Mouse (Mus musculus): ENCODE measurements at regions not wholly inside any gene's neighbourhood (a gene's known extent, or its start where the extent isn't known, plus 50 kb on each side); places are given as distances from the start of the nearest gene placed in this dataset.
A peak's percentile ranks its signal among the peaks of the same experiment; 100 is the strongest.

DNA sequence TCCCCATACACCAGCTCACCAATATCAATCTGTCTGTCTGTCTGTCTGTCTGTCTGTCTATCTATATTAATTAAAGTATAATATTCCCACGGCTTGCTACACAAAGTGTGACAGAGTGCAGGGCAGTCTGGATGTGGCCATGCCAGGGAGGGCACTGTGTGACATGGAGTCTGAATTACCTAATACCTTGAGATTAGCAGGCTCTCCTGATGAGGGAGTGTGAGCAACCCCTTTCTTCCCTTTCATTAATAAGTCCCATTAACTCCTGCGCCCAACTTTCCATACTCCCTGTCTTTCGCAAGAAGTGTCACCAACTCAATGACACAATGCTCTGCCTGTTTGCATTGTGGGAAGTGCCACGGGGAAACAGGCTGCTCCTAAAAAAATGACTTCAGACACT is 177.9 kb upstream of the Runx1 start:
- DNase-seq = no peak

- DNase-seq = no peak
These were observed 172.7 kb upstream of the Runx1 start for GRCm38 (mm10) chr16:92998689-92999088.

- no peak for DNase-seq
These were observed 171.7 kb upstream of the Runx1 start for GRCm38 (mm10) chr16:92997636-92998035.

DNA sequence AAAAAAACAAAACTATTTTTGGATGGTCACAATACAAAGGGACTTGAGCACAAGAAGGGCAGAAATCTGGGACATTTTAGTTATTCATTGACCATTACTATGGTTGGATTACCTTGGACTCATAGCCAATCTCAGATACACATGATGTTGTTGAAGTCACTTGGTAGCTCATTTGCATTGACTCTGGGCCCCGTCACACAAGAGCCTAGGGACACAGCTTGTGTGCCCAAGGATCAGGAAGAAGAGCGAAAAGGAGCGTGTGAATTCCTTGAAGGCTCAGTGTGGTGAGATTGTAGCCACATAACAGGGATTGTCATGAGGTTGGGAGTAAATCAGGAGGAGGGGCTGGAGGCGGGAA is 170.0 kb upstream of the Runx1 start:
- no peak for DNase-seq

- no peak for DNase-seq
These were observed 169.4 kb upstream of the Runx1 start for GRCm38 (mm10) chr16:92995132-92995992.

DNA sequence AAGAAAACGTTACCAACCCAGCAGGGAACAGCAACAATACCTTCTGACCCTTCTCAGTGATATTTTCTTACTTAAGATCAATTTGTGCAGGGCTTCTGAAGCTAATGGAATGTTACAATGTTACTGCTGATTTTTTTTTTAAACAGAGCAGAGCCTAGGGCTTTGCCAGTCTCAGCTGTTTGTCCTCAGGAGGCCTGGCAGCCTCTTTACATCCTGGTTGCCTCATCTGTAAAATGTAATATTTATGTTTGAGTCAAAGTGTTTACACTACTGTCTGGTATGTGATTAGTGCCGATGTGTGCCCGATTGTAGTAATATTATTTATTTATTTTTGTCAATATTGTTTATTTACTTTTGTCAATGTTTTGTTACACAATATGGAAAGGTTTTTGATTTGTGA is 166.9 kb upstream of the Runx1 start:
- no peak for DNase-seq

GRCm38 (mm10) chr16:92991405-92991804 is 165.5 kb upstream of the Runx1 start:
- DNase-seq = no peak

GRCm38 (mm10) chr16:92988416-92988815 is 162.5 kb upstream of the Runx1 start:
- DNase-seq = no peak

GRCm38 (mm10) chr16:92988000-92988399 is 162.1 kb upstream of the Runx1 start:
- DNase-seq = no peak

GRCm38 (mm10) chr16:92985768-92986167 is 159.8 kb upstream of the Runx1 start:
- DNase-seq = peak; percentile 34

GRCm38 (mm10) chr16:92982934-92983333 is 157.0 kb upstream of the Runx1 start:
- no peak for DNase-seq

- no peak for DNase-seq
These were observed 153.8 kb upstream of the Runx1 start for GRCm38 (mm10) chr16:92979620-92980330.

DNA sequence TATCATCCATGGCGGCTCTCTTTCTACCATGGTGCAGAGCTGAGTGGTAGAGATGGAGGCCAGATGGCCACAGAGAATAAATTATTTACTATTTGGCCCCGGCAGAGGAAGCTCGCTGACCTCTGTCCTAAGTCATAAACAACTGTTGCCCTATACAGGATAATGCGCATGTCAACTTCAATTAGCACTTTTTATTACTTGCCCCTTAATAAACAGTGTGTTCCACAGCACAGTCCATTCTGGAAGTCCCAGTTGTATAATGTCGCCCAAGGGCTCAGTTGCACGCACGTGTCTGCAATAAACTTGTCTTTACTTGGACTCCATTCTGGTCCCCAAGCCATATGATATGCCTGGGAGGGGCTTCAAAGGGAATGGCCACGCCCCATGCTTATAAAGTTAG is 150.1 kb upstream of the Runx1 start:
- DNase-seq = no peak

DNA sequence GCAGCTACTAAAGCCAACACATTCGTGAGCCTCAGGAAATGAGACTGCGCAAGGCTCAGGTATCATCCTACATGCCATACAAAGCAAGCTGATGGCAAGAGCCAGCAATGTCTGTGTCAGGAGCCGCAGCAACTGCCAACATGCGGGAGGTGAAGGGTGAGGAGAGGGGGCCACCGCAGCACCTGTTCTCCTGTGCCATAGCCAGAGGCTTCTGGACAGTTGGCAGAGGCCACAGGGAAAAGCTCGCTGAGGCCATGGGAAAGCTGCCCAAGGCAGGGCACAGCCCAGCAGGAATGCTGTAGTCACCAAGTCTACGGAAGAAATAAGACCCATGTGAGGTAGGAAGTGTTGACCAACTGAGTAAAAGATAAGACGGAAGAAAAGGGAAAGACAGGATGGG is 149.1 kb upstream of the Runx1 start:
- DNase-seq = no peak

- DNase-seq = no peak
These were observed 146.7 kb upstream of the Runx1 start for GRCm38 (mm10) chr16:92972681-92973080.

DNA sequence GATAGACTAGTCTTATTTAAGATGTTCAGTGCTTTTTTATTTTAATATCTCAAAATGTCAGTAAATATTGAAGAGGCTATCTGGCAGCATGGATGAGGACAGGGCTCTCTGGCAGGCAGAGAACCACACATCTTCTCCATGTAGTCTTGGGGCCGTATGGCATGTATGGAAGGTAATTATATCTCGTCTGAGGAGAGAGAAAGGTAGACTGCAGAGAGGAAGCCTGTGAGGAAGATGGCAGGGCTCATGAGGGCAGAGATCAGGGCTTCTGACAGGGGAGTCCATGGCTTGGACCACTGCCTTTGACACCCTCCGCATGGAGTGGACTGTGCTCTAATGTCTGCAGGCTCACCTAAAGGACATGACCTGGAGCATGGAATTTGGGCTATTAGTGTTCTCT is 146.0 kb upstream of the Runx1 start:
- DNase-seq = no peak

DNA sequence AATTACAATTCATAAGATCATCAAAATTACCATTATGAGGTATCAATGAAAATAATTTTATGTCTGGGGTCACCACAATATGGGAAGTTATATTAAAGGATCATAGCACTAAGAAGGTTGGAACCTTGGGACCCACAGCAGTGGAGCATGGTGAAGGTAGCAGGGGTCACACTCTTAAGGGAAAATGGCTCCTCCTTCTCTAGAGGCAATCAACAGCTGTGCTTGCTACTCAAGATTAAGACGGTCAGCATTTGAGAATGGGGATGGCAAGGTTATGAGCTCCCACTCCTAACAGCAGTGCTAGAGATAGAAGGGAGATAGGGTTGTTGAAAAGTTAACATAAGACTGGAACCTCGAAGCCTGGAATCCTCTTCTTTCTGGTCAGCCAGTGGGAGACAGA is 144.6 kb upstream of the Runx1 start:
- no peak for DNase-seq

DNA sequence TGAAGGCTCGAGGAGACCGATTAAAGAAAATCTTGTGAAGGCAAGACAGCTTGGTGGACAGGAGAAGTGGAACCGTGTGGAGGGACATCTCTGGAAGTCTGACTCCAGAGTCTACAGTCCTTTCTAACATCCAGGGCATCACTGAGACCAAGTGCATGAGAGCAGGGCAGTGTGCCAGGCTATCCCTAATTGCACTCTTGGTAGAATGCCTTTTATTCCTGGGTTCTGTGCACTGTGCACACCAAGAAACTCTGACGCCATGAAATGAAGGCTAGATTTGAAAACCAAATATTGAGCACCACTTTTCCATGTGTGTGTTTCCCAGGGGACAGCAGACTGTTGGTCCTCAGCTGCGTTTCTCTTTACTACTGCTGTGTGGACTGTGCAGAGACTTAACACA is 143.1 kb upstream of the Runx1 start:
- DNase-seq = no peak

- DNase-seq = no peak
These were observed 140.3 kb upstream of the Runx1 start for GRCm38 (mm10) chr16:92966069-92966866.

GRCm38 (mm10) chr16:92965651-92966050 is 139.7 kb upstream of the Runx1 start:
- DNase-seq = no peak

DNA sequence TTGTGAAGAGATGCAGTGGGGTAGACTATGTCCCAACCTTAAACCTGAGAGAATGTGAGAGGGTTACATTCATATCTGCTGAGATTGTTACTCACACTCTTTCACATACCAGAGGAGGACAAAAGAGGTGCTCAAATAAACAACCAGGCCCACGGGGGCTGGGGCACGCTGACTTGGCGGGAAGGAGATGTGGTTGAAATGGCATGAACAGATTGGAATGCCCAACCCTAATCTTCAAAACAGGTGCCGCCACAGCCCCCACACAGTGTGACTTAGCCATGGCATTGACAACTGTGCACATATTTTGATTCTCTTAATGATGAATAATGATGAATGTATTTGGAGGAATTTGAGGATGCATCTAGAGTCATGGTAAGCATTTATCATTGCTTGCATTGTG is 137.6 kb upstream of the Runx1 start:
- DNase-seq = no peak

- no peak for DNase-seq
These were observed 135.4 kb upstream of the Runx1 start for GRCm38 (mm10) chr16:92961361-92961760.

DNA sequence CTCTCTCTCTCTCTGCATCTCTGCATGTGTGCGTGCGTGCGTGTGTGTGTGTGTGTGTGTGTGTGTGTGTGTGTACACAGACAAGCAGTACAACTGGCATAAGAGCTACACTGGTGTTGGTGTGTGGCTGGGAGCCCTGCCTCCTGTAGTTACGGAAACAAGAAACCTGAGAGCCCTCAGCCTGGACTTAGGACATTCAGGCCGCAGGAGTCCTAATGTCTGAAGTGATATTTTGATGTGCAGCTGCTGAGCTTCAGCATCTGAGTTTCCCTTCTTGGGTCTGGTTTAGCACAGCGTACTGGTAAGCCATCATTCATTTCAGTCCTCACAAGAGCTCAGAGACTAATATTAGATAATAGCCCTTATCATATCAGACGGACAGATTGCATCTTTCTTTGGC is 134.8 kb upstream of the Runx1 start:
- DNase-seq = no peak

- DNase-seq = no peak
These were observed 133.0 kb upstream of the Runx1 start for GRCm38 (mm10) chr16:92958967-92959366.
